Mouse (Mus musculus): Measurements from ENCODE around the gene Obox8. TPM values are rescaled to one million over a fixed set of nuclear protein-coding genes. Genes with fewer than 3 reads are reported as not detected.

Obox8 gene
- total RNA-seq (2021) = not detected

- no peak for DNase-seq
Observed at GRCm38 (mm10) chr7:14333457-14333856, at the start of gene Obox8. Gene Obox8 (minus strand): TSS chr7:14333557.

- DNase-seq = no peak
Observed at GRCm38 (mm10) chr7:14317209-14317608, 16.1 kb downstream of the Obox8 start.

- DNase-seq = no peak
Observed at GRCm38 (mm10) chr7:14308671-14309070, 24.7 kb downstream of the Obox8 start.

GRCm38 (mm10) chr7:14307571-14307970, 25.8 kb downstream of the Obox8 start:
- DNase-seq = no peak

Other genes with a start within 250 kb of the Obox8 start
- gene Sult2a3, start 210.5 kb downstream of the Obox8 start, total RNA-seq (2021) = not detected
- gene Sult2a6, start 78.7 kb downstream of the Obox8 start, total RNA-seq (2021) = not detected
- not detected for gene Sult2a8, start 113.2 kb upstream of the Obox8 start, total RNA-seq (2021)
- not detected for gene Sult2a7, start 160.7 kb upstream of the Obox8 start, total RNA-seq (2021)
- gene Vmn1r90, start 229.9 kb upstream of the Obox8 start, total RNA-seq (2021) = under 1 TPM in 1 of 2 experiments, not detected in 1; 0.10 TPM